Mouse (Mus musculus) MEL (cell line): Measurements from ENCODE around the gene Zic5.

Source experiments
- CTCF ChIP-seq, 3 experiments: IDR thresholded peaks in 2 of 3; conservative IDR thresholded peaks in 1 of 3; 2 replicates each; pipeline ENCODE4 v1.5.1; 2011 to 2012; ENCODE audit warnings: low read length in 3 of 3, low read depth in 2 of 3, mild to moderate bottlenecking in 2 of 3, improper control_type of control experiment in 1 of 3, inconsistent platforms in 1 of 3, mixed read lengths in 1 of 3, moderate library complexity in 1 of 3; ENCODE audit not compliant: control insufficient read depth in 1 of 3, insufficient read depth in 1 of 3, poor library complexity in 1 of 3, severe bottlenecking in 1 of 3
- EP300 ChIP-seq, 2 experiments: IDR thresholded peaks; 2 replicates each; pipeline ENCODE4 v1.6.1; 2011; ENCODE audit warnings: improper control_type of control experiment in 2 of 2, low read length in 2 of 2, low read depth in 1 of 2, mild to moderate bottlenecking in 1 of 2
- MAFK ChIP-seq: IDR thresholded peaks from 2 replicates; pipeline ENCODE4 v1.6.1; 2011; ENCODE audit warnings: low read depth, mild to moderate bottlenecking, low read length, improper control_type of control experiment, borderline replicate concordance
- MAX ChIP-seq: IDR thresholded peaks from 2 replicates; pipeline ENCODE4 v1.6.1; 2011; ENCODE audit warnings: low read length, improper control_type of control experiment
- MYC ChIP-seq: IDR thresholded peaks from 2 replicates; pipeline ENCODE4 v1.6.1; 2011; ENCODE audit warnings: low read depth, mild to moderate bottlenecking, low read length, improper control_type of control experiment, moderate library complexity
- POLR2A ChIP-seq, 2 experiments: IDR thresholded peaks; 2 replicates each; pipeline ENCODE4 v1.6.1; 2011 to 2012; ENCODE audit warnings: low read length in 2 of 2, mild to moderate bottlenecking in 2 of 2, control low read depth in 1 of 2, improper control_type of control experiment in 1 of 2, low read depth in 1 of 2, moderate library complexity in 1 of 2; ENCODE audit not compliant: control insufficient read depth in 1 of 2, insufficient read depth in 1 of 2, poor library complexity in 1 of 2
- POLR2AphosphoS2 ChIP-seq: IDR thresholded peaks from 2 replicates; pipeline ENCODE4 v1.6.1; 2011; ENCODE audit warnings: low read length, improper control_type of control experiment
- SMC3 ChIP-seq: IDR thresholded peaks from 2 replicates; pipeline ENCODE4 v1.6.1; 2011; ENCODE audit warnings: low read depth, low read length, improper control_type of control experiment
- TAL1 ChIP-seq: IDR thresholded peaks from 2 replicates; pipeline ENCODE4 v1.6.1; 2012; ENCODE audit warnings: mild to moderate bottlenecking, inconsistent platforms, low read length, moderate library complexity, mixed read lengths
- TCF12 ChIP-seq: IDR thresholded peaks from 2 replicates; pipeline ENCODE4 v1.6.1; 2014; ENCODE audit warnings: low read depth, mild to moderate bottlenecking, inconsistent platforms, low read length, improper control_type of control experiment, moderate library complexity
- ZNF384 ChIP-seq: IDR thresholded peaks from 2 replicates; pipeline ENCODE4 v1.6.1; 2012; ENCODE audit warnings: low read depth, mild to moderate bottlenecking, inconsistent platforms, low read length, improper control_type of control experiment

- TF ChIP-seq SMC3, result no peak
- TF ChIP-seq POLR2A (IDR thresholded peaks at IDR 0.05; ENCODE audit: control insufficient read depth in 1 of 2, insufficient read depth in 1 of 2, low read depth in 1 of 2, low read length in 2 of 2, poor library complexity in 1 of 2), result no peak
- TF ChIP-seq POLR2AphosphoS2, result no peak
- no peak for TF ChIP-seq CTCF (IDR thresholded peaks at IDR 0.05 in 2 of 3, conservative IDR thresholded peaks at IDR 0.05 in 1 of 3; ENCODE audit: control insufficient read depth in 1 of 3, insufficient read depth in 1 of 3, low read depth in 2 of 3, low read length in 3 of 3, poor library complexity in 1 of 3, severe bottlenecking in 1 of 3)
- TF ChIP-seq TAL1, result no peak
- TF ChIP-seq MAX, result no peak
- no peak for TF ChIP-seq MYC
- no peak for TF ChIP-seq EP300 (IDR thresholded peaks at IDR 0.05; ENCODE audit: low read depth in 1 of 2, low read length in 2 of 2)
- TF ChIP-seq ZNF384, result no peak
- no peak for TF ChIP-seq MAFK
- TF ChIP-seq TCF12, result no peak
Observed at GRCm38 (mm10) chr14:122485635-122486181, 20.2 kb upstream of the Zic5 start.
